Mouse (Mus musculus): ENCODE results near the gene Nup88. TPM values are rescaled to one million over a fixed set of nuclear protein-coding genes. Genes with fewer than 3 reads are reported as not detected.

The Nup88 gene
- 77.0 and 77.8 TPM in 2 replicates for polyA plus RNA-seq (2015; fragmentation: Nextera tagmentation; extraction: Ambion mirVana)

DNA sequence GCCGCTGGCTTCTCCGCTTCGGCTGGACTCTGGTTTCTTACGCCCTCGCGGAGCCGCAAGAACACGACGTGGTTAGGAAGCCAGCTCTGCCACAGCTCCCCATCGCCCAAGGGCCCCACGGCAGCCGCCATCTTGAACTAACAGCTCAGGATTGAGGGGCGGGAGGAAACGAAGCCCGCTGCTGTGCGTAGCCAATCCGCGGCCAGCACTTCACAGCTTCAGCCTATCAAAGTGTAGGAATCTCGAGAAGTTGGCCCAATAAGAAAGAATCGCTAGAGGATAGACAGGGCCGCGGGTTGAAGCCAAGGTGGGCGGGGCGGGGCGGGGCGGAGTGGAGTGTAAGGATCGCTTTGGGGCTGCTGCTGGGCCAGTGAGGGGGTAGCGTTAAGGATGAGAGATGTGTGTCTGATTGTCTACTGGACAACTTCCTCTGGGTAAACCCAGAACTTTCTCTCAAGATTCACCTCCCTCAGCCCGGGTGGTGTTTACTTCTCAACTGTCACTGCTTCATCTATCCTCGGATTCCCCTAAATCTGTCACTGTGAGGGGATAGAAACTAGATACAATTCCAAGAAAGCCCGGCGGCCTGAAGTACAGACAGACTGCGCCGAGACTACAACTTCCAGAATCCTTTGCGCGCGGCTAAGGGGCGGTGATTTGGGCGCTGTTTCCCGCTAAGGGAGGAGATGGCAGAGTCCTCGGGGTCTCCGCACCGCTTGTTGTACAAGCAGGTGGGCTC, at the start of gene Nup88, which contains the start of gene Rpain:
TSS of gene Nup88 (minus strand) at position 153 of the 739 bp plus-strand sequence.
TSS of gene Rpain (plus strand) at position 393 of the 739 bp plus-strand sequence.

DNA sequence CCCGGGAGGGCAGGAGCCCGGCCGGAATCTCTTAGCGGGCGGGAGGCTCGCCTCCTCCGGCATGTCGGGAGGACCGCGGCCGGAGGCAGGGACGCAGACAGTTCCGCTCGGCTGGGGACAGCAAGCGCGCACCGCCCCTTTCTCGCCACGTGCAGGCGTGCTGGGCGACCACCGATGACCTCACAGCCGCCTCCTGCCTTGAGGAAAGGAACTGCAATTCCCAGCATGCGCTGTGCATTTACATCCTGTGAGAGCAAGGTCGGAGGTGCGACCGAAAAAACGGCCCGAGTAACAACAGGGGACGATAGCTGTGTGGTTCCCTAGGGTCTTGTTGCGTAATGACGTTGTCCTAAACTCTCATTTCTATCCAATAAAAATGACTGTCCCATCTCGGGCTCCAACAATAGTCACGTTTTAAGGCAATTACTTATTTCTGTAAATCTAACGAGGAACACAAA, 34.6 kb upstream of the Nup88 start, which contains the start of gene Dhx33:
TSS of gene Dhx33 (minus strand) at position 122 of the 458 bp plus-strand sequence.

GRCm38 (mm10) chr11:70982557-70983228, 12.9 kb upstream of the Nup88 start, which contains the start of gene C1qbp:
C1qbp (minus strand) TSS chr11:70983026.

Other genes with a start within 250 kb of the Nup88 start
- 10.5 and 11.4 TPM in 2 replicates for gene Zfp3, start 205.8 kb downstream of the Nup88 start, polyA plus RNA-seq (2015; fragmentation: Nextera tagmentation; extraction: Ambion mirVana)
- gene Scimp, start 157.4 kb downstream of the Nup88 start, polyA plus RNA-seq (2015; fragmentation: Nextera tagmentation; extraction: Ambion mirVana), result 0.45 and 0.52 TPM in 2 replicates
- 27.2 and 28.6 TPM in 2 replicates for gene Rabep1, start 125.2 kb downstream of the Nup88 start, polyA plus RNA-seq (2015; fragmentation: Nextera tagmentation; extraction: Ambion mirVana)
- gene Rpain, start 240 bp upstream of the Nup88 start, polyA plus RNA-seq (2015; fragmentation: Nextera tagmentation; extraction: Ambion mirVana), result 32.9 and 36.9 TPM in 2 replicates
- gene C1qbp, start 13.1 kb upstream of the Nup88 start, polyA plus RNA-seq (2015; fragmentation: Nextera tagmentation; extraction: Ambion mirVana), result 221 and 223 TPM in 2 replicates
- gene Dhx33, start 34.5 kb upstream of the Nup88 start, polyA plus RNA-seq (2015; fragmentation: Nextera tagmentation; extraction: Ambion mirVana), result 6.4 TPM in 2 replicates
- gene Mis12, start 49.6 kb upstream of the Nup88 start, polyA plus RNA-seq (2015; fragmentation: Nextera tagmentation; extraction: Ambion mirVana), result 9.1 and 10.8 TPM in 2 replicates
- gene Derl2, start 49.9 kb upstream of the Nup88 start, polyA plus RNA-seq (2015; fragmentation: Nextera tagmentation; extraction: Ambion mirVana), result 26.5 and 38.8 TPM in 2 replicates
- gene 6330403K07Rik, start 63.5 kb upstream of the Nup88 start, polyA plus RNA-seq (2015; fragmentation: Nextera tagmentation; extraction: Ambion mirVana), result 29.7 and 29.9 TPM in 2 replicates
- 0.09 TPM in 1 of 2 replicates, not detected in the other for gene Nlrp1a, start 174.7 kb upstream of the Nup88 start, polyA plus RNA-seq (2015; fragmentation: Nextera tagmentation; extraction: Ambion mirVana)